Mouse (Mus musculus) thymus, adult 2 months (tissue): ENCODE measurements around the gene Stk16.

Experiments used
- CTCF ChIP-seq: fragments of 200-500 bp; IDR thresholded peaks from 2 replicates; pipeline ENCODE4 v1.5.1; 2012; ENCODE audit warnings: mild to moderate bottlenecking, control low read depth, low read length, moderate library complexity, borderline replicate concordance; ENCODE audit not compliant: control insufficient read depth, poor library complexity, insufficient read depth; ENCODE audit errors: extremely low read depth
- POLR2A ChIP-seq: fragments of 200-500 bp; IDR thresholded peaks from 2 replicates; pipeline ENCODE4 v1.6.1; 2012; ENCODE audit warnings: mild to moderate bottlenecking, low read length, control low read depth, moderate library complexity; ENCODE audit not compliant: control insufficient read depth, poor library complexity, insufficient read depth; ENCODE audit errors: extremely low read depth

DNA sequence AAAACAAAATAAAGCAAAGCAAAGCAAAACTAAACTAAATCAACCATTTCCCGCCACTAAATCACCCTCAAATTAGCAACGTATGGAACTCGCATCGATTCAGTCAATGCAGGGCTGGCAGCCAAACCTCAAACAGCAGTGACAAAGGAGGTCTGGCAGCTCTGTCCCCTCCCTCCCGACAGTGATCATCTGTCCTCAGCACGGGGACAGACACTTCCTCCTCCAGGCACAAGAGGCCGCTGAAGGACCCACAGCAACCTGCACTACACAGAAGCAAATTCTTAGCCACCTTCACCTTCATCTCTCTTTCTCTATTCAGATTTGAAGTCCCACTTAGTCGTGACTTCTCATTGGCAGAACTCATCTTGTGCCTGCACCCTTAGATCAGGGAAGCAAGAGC, 24.0 kb downstream of the Stk16 start:
- TF ChIP-seq CTCF (peak; percentile 60; the same call in 1 of the 2 replicates), POLR2A (no peak)
